Mouse (Mus musculus): ENCODE results near the gene Ptcd2. TPM values are rescaled to one million over a fixed set of nuclear protein-coding genes. Genes with fewer than 3 reads are reported as not detected.

Gene Ptcd2
- polyA plus RNA-seq, 1 experiment from 2014 or later, result 51.8 TPM

DNA sequence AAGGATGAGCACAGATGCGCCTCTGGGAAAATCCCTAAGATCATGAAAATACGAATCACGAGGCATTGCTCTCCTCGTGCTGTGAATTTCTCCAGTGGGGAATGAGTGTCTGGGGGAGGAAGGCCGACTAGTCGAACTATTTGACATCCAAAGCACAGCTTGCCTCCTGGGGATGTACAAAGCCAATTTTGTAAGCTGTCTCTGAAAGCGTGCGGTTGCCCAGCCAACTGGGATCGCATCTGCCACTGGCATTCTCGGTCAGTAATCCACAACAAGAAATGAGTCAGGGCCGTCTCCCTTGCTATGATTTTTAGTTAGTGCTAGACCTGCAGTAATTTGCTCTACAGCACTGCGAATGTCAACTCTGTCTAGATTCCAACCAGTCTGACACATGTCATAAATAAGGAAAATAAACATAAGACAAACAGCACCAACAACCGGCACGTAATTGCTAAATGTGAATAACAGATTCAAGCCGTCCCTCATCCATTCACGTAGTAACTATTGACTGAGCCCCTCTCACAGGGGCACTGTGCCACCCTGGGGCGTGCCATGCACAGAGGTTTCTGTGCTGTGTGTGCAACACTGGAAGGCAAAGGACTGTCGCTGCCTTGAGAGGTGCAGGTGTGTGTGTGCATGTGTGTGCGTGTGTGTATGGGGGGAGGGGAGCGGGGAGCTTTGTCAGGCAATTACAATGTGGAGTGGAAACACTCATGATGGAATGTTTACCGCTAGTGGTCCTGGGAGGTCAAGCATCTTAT lies 59.9 kb downstream of the Ptcd2 start:
- Histone ChIP-seq H3K27me3 (ENCODE audit: insufficient read depth, poor library complexity, severe bottlenecking) (no peaks in the 10 kb centered on the region), H3K9me3 (no peaks in the 10 kb centered on the region), H3K27ac (peak overlapping the region; percentile 45), H3K4me1 (replicated peaks) (peaks cover 17% of the 10 kb centered on the region), H3K36me3 (no peaks in the 10 kb centered on the region), H3K4me3 (no peak overlapping the region)
- 79% methylated on average over 21 of the region's 21 CpGs for WGBS
- DNase-seq (ENCODE audit: low spot score), result no peak

GRCm38 (mm10) chr13:99283916-99284315 lies 60.6 kb downstream of the Ptcd2 start:
- Histone ChIP-seq H3K4me3 (no peak overlapping the region), H3K36me3 (no peaks in the 10 kb centered on the region), H3K27me3 (ENCODE audit: insufficient read depth, poor library complexity, severe bottlenecking) (no peaks in the 10 kb centered on the region), H3K9me3 (no peaks in the 10 kb centered on the region), H3K27ac (no peak overlapping the region), H3K4me1 (replicated peaks) (peaks cover 21% of the 10 kb centered on the region)
- no peak for DNase-seq (ENCODE audit: low spot score)
- WGBS, result 86% methylated on average over 12 of the region's 12 CpGs

- peaks cover 21% of the 10 kb centered on the region for H3K4me1 ChIP-seq (replicated peaks)
- H3K4me3 ChIP-seq, result no peak overlapping the region
- no peaks in the 10 kb centered on the region for H3K9me3 ChIP-seq
- no peak for DNase-seq (ENCODE audit: low spot score)
- H3K36me3 ChIP-seq, result no peaks in the 10 kb centered on the region
- H3K27ac ChIP-seq, result no peak overlapping the region
- 90% methylated on average over 6 of the region's 6 CpGs for WGBS
- H3K27me3 ChIP-seq (ENCODE audit: insufficient read depth, poor library complexity, severe bottlenecking), result no peaks in the 10 kb centered on the region
Measured at GRCm38 (mm10) chr13:99282961-99283360, 61.5 kb downstream of the Ptcd2 start.

DNA sequence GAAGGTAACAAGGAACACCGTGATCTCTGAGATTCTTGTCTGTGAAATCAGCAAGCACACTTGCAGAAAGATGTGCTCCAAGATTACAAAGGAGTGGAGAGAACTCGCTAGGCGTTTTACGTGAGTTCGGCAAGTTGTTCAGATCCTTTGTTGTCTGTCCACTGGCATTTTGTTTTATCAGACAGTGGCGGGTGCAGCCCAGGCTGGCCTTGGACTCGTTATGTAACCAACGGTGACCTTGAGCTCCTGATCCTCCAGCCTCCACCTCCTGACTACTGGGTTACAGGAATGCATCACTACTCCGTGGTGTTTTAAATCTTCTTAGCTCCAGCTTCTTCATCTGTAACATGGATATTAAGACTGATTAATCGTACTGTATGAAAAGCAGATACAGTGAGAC lies 65.2 kb downstream of the Ptcd2 start:
- peaks cover 8% of the 10 kb centered on the region for H3K4me1 ChIP-seq (replicated peaks)
- no peaks in the 10 kb centered on the region for H3K36me3 ChIP-seq
- 86% methylated on average over 10 of the region's 10 CpGs for WGBS
- H3K27me3 ChIP-seq (ENCODE audit: insufficient read depth, poor library complexity, severe bottlenecking), result no peaks in the 10 kb centered on the region
- H3K27ac ChIP-seq, result no peak overlapping the region
- DNase-seq (ENCODE audit: low spot score), result no peak
- H3K9me3 ChIP-seq, result no peaks in the 10 kb centered on the region
- no peak overlapping the region for H3K4me3 ChIP-seq

DNA sequence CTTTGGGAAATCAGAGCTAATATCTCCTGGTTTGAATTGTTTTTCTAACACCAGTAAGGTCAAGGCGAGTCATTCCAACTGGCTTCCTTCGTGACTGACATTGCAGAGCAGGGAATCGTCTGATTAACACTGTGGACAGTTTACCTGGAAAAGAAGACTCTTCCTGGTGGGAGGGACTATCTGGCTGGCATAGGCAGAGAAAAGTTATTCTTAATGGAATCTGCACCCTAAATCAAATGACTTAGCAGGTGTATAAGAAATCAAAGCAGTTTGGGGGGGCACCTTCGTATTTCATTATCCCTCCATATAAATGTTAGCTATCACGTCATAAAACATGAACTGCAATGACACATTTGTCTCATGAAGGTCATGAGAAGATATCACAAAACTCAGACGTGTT lies 66.0 kb downstream of the Ptcd2 start:
- no peak for DNase-seq (ENCODE audit: low spot score)
- H3K4me1 ChIP-seq (replicated peaks), result 0 out of 2 replicates have a peak, but pooled peaks cover 4% of the 10 kb centered on the region
- 85% methylated on average over 6 of the region's 6 CpGs for WGBS
- H3K27me3 ChIP-seq (ENCODE audit: insufficient read depth, poor library complexity, severe bottlenecking), result no peaks in the 10 kb centered on the region
- H3K36me3 ChIP-seq, result no peaks in the 10 kb centered on the region
- H3K9me3 ChIP-seq, result no peaks in the 10 kb centered on the region
- no peak overlapping the region for H3K27ac ChIP-seq
- no peak overlapping the region for H3K4me3 ChIP-seq

- Histone ChIP-seq H3K9me3 (0 out of 2 replicates have a peak, but pooled peaks cover 3% of the 10 kb centered on the region), H3K36me3 (no peaks in the 10 kb centered on the region), H3K27ac (no peak overlapping the region), H3K27me3 (ENCODE audit: insufficient read depth, poor library complexity, severe bottlenecking) (no peaks in the 10 kb centered on the region), H3K4me1 (replicated peaks) (0 out of 2 replicates have a peak, but pooled peaks cover 4% of the 10 kb centered on the region), H3K4me3 (no peak overlapping the region)
- no peak for DNase-seq (ENCODE audit: low spot score)
- WGBS, result 94% methylated on average over 3 of the region's 3 CpGs
Measured at GRCm38 (mm10) chr13:99277521-99277920, 67.0 kb downstream of the Ptcd2 start.

DNA sequence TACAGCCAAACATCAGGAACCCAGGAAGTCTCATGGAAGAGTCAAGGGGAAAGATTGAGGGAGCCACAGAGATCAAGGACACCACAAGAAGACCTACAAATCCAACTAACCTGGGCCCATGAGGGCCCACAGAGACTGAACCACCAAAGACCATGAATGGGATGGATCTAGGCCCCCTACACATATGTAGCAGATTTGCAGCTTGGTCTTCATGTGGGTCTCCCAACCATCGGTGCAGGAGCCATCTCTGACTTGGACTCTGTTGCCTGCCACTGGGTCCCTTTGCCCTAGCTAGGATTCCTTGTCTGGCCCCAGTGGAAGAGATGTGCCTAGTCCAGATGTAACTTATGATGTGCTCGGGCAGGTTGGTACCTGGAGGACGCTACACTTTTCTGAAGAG lies 72.5 kb downstream of the Ptcd2 start:
- DNase-seq (ENCODE audit: low spot score), result no peak
- 93% methylated on average over 3 of the region's 3 CpGs for WGBS
- H3K36me3 ChIP-seq, result no peaks in the 10 kb centered on the region
- no peak overlapping the region for H3K4me3 ChIP-seq
- H3K9me3 ChIP-seq, result 0 out of 2 replicates have a peak, but pooled peaks cover 3% of the 10 kb centered on the region
- H3K27ac ChIP-seq, result no peak overlapping the region
- H3K4me1 ChIP-seq (replicated peaks), result no peaks in the 10 kb centered on the region
- no peaks in the 10 kb centered on the region for H3K27me3 ChIP-seq (ENCODE audit: insufficient read depth, poor library complexity, severe bottlenecking)

Other genes with a start within 250 kb of the Ptcd2 start
- gene Zfp366, start 159.9 kb downstream of the Ptcd2 start, polyA plus RNA-seq (2016; fragmentation: Nextera tagmentation; extraction: Ambion mirVana), result 0.43 and 0.45 TPM in 2 replicates
- gene Mrps27, start 81 bp upstream of the Ptcd2 start, polyA plus RNA-seq (2016; fragmentation: Nextera tagmentation; extraction: Ambion mirVana), result 68.3 and 74.1 TPM in 2 replicates
- gene Map1b, start 171.8 kb upstream of the Ptcd2 start, polyA plus RNA-seq (2016; fragmentation: Nextera tagmentation; extraction: Ambion mirVana), result 743 and 1,096 TPM in 2 replicates